Mouse (Mus musculus) frontal cortex, adult 2 months (tissue): Measurements from ENCODE around the gene Gm17545. TPM values are rescaled to one million over a fixed set of nuclear protein-coding genes. Genes with fewer than 3 reads are reported as not detected.
"Not testable (repeated sequence)": the region's sequence is repeated elsewhere in the genome, so short reads cannot be mapped to it uniquely, and the experiment has no call there.

Experiments
- DNase-seq, 2 experiments: peaks; one replicate each; pipeline ENCODE4 v3.0.0; 2022; ENCODE audit warnings: low spot score in 1 of 2; ENCODE audit errors: extremely low spot score in 1 of 2
- polyA plus RNA-seq: library from polyadenylated mRNA; depleted of rRNA; stranded (reverse); fragments of >200 nt; gene quantifications from 2 replicates; pipeline ENCODE4 v1.2.3, GENCODE M21; 2012; rRNA removed

Gm17545 gene
- not detected in 2 replicates for polyA plus RNA-seq

DNA sequence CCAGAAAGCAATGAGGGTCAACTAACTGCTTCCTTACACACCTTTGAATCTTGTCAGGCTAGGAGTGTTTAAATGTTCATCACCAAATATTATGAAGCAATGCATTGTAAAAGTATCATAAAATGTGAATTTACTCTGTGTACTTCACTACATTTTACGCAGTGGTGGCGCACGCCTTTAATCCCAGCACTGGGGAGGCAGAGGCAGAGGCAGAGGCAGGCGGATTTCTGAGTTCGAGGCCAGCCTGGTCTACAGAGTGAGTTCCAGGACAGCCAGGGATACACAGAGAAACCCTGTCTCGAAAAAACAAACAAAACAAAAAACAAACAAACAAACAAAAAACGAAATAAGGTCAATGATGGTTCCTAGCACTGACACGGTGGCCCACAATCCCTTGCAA lies at the start of gene Gm17545:
Gm17545 (plus strand) TSS at position 301 of the 400 bp plus-strand sequence.
- not testable (repeated sequence) for DNase-seq

DNA sequence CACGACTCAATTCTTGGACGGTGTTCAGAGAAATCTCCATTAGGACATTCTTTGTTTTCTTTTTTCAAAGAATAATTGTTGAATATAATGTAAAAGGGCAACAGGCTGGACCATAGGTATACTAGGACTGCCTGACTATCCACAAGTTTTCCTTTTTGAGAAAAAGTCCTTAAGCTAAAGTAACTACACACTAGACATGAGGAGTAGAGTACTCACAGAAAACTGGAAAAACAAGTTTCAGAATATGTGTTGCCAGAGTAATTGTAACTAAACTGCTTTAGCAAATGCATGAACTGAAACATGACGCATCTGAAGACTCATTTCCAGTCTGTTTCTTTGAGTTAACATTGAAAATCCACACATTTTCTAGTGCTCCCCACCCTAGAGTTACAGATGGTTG lies 48.7 kb upstream of the Gm17545 start:
- no peak for DNase-seq

DNA sequence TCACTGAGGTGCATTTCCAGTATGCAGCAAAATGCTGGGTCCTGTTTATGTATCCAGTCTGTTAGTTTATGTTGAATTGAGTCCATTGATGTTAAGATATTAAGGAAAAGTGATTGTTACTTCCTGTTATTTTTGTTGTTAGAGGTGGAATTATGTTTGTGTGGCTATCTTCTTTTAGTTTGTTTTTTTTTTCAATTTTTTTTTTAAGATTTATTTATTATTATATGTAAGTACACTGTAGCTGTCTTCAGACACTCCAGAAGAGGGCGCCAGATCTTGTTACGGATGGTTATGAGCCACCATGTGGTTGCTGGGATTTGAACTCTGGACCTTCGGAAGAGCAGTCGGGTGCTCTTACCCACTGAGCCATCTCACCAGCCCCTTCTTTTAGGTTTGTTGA lies 46.5 kb upstream of the Gm17545 start:
- not testable (repeated sequence) for DNase-seq

DNA sequence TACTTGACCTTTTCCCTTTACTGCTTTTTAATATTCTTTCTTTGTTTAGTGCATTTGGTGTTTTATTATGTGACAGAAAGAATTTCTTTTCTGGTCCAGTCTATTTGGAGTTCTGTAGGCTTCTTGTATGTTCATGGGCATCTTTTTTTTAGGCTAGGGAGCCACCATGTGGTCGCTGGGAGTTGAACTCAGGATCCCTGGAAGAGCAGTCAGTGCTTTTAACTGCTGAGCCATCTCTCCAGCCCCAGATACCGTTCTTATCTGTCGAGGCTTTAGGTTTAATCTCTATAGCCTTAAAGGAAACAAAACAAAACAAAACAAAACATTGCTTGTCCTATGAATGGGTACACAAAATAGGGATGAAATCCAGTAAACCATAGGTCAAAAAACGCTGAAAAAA lies 45.7 kb upstream of the Gm17545 start:
- not testable (repeated sequence) for DNase-seq

DNA sequence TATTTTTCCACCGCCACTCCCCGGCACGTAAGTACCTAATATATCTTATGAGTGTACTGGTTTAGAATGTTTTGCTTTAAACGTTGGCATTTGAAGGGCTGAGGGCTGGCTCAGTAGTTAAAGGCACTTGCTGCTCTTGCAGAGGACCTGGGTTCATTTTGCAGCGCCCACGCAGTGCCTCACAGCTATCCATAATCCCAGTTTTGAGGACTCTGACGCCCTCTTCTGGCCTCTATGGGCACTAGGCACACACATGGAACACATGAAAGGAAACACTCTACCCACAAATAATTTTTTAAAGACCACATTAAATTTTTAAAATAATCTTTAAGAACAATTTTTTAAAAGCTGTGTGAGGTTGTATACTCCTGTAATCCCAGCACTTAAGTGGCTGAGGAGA lies 44.6 kb upstream of the Gm17545 start:
- no peak for DNase-seq

DNA sequence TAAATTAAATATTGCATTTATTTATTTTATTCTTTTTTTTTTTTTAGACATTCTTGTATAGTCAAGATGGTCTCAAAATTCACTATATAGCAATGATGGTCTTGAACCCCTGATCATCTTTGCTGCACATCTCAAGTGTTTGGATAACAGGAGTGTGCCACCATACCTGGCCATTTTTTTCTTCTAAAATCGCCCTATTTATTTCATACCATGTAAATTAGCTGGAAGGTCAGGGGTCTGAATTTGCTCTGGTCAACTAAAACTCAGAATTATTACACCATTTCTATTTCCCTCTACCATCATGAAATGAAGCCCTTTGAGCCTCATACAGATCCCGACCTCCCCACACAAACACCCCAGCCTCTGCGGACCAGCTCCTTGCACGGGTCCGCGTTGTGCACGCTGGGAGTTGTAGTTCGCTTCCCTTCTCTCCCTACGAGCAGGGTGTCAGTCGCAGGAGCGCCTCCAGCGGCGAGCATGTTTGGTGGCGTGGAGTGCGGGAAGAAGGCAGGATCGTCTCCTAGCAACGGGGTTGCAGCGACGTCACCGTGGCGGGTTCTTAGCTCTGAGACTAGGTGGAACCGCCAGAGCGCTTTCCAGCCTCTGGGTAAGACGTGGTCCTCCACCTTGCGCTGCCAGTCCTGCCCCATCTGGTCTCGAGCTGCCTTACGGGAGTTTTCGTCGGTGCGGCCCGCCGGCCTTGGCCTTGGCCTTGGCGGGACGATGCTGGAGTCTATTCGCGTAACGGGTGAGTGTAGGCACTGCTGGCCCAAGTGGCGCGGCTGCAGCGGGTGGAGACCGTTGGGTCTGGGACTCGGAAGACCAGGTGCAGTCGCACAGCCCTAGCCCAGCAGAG lies 42.9 kb upstream of the Gm17545 start, which contains the start of gene 9530077C05Rik:
9530077C05Rik (plus strand) TSS at position 512 of the 856 bp plus-strand sequence.
- DNase-seq: peak; percentile 98 to 99

DNA sequence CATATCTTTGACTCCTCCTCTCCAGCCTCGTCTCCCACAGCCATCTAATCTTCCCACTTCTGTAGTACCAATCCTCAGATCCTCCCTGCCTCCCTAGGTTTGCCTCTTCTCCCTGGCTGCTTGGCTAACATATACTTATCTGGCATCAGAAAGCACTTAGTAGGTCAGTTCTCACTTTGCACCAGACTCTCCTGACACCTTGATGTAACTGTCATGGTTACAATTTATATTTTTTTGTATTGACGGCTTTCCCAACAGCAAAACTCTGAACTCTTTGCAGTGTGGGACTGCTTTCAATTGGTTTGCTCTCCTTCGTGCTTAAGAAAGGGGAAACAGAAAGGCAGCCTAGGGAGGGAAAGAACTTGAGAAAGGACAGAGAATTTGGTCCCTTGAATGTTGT lies 37.9 kb upstream of the Gm17545 start:
- DNase-seq: no peak

DNA sequence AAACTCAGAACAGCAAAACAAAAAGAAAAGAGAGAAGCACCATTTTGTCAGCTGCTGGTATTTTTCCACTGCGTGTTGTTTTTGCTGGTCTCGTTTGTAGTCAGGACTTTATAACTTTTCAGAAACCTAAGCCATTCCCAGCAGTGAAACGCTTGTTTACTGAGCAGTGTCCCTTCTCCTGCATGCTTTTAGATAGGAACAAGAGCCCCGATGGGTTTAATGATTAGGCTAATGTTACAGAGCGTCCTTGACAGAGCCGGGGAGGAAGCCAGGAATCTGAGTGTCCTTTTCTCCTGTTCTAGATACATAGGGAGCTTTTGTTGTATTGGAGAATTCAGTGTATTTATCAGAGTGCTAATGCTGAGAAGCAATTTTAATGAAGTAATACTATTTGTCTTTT lies 36.5 kb upstream of the Gm17545 start:
- no peak for DNase-seq

DNA sequence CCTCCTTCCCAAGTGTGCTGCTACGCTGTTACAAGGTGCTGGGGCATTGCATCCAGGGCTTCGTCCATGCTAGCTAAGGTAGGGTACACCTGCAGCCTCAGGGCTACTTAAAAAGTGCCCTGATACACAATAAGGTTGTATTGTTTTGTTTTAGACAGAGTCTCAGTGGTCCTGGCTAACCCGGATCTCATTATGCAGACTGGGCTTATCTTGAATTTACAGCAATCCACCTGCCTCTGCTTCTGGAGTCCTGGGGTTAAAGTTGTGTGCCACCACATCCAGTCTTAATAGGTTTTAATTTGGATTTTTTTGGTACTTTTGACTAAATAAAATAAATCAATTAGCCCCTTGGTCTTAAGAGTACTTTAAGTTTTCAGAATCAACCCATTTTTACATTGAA lies 34.2 kb upstream of the Gm17545 start:
- DNase-seq: no peak

DNA sequence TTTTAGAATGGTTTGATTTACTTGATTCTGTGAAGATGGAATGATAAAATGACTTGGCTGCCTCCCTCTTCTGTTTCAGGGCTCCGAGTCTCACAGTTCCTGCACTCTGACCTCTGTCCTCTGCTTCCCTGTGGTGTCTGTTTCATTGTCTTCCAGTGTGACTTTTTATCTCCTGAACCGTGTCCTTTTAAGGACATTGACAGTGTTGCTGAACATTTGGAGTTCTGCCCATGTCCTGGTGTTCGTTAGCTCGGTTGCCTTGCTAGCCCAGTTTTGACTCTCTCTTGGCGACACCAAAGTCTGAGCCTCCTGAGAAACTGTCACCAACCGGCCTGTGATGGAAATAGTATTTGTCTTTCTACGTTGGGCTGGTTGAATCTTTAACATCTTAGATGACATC lies 33.6 kb upstream of the Gm17545 start:
- DNase-seq: no peak

DNA sequence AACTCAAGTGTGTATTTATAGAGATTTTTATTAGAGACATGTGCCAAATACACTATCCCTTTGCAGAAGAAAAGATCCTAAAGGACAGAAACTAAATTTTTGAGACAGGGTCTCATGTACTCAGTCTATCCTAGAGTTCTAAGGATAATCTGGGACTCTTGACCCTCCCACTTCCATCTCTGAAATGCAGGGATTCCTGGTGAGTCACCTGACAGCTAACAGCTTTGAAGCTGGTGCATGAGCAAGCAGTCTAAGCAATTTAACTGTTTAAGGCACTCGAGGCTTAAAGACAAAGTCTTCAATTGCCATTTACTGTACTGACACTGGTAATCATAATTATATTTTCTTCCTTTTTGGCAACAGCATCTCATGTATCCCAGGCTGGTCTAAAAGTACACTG lies 31.5 kb upstream of the Gm17545 start:
- no peak for DNase-seq

DNA sequence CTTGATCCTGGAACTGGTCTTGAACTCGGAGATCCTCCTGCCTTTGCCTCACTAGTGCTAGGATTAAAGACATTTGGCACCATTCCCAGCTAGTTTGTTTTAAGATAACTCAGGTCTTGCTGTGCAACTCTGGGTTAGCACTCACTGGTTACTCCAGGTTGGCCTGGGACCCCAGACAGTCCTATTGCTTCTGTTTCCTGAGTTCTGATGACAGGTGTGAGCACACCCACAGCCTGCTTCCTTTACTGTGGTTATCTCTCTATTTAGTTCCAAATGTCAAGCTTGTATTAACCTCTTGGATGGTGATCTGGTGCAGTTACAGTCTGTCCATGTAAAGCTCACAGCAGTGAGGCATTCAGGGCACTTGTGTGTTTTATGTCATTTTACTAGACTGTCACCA lies 30.6 kb upstream of the Gm17545 start:
- no peak for DNase-seq

DNA sequence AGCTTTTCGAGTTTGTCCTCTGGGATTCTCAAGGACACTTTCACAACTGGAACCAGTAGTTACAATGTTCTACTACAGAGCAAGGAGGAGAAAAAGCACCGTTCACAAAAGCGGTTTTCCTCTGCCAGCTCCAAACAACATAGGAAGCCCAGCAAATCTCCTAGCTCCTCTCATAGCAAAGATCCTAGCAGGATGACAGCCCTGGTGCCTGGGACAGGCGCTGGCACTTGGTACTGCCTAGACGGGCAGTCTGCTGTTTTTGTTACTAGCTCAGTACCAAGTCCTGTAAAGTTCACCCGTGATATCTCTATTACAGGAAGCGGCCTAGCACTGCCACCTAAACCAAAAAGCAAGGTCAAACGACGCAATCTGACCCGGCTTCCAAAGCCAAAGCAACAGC lies 29.9 kb upstream of the Gm17545 start:
- DNase-seq: no peak

DNA sequence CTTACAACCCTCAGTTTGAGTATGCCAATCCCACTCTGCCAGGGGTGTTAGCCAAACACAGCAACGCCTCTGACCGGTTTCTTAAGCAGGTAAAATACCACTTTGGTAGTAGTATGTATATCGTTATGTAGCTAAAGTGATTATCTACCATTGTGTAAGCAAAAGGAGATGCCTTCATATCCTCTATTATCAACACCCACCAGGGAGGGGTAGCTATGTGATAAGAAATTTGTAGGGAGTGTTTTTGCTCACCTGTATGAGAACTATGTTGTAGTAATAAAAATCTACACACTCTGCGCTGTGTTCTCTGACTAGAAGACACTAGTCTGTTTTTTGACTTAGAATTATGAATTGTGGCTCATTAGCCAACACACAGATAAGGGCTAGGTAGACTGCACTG lies 29.4 kb upstream of the Gm17545 start:
- DNase-seq: no peak

DNA sequence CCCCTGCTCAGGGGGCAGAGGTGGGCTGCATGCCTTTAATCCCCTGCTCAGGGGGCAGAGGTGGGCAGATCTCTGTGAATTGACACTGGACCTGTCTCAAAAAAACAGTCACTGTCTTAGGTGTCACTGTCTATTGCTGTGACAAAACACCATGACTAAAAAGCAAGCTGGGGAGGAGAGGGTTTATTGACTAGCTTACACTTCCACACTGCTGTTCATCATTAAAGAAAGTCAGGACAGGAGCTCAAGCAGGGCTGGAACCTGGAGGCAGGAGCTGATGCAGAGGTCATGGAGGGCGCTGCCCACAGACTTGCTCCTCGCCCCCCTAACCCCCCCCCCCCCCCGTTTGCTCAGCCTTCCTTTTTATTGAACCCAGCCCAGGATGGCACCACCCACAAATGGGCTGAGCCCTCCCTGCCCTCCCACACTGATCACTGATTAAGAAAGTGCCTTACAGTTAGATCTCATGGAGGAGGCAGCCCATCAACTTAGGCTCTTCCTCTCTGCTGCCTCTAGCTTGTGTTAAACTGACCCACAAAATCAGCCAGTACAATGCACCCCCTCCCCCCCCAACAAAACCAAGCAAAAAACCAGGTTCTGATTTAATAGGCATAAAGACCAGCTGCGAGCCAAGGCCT lies 25.9 kb upstream of the Gm17545 start:
- DNase-seq: no peak

DNA sequence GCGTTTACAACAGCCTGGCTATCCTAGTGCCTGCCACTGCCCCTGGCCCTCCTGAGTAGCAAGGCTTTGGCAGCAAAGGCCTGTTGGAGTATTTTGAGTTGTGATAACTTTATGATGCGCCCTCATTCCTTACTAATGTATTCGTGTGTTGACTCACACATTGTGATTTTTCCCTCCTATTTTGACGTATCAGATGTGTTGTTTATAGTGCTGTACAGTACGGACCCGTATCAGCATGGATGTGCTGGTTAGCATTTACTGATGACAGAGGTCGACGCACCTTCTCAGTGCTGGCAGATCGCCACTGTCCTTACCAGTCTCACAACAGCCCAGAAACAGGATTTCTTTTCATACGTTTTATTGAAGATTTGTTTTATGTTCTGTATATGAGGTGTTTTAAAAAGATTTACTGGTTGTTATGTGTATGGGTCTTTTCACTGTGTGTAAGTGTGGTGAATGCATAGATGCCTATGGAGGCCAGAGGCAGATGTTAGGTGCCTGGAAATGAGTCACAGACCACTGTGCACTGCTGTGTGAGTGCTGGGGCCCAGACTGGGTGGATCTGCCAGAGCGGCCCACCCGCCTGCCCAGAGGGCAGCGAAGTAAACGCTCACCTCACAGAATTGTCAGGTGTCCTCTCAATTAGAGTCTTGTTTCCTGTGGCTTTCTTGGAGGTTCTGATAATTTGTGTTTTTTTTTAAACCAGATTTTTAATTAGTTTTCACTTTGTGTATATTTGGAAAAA lies 25.3 kb upstream of the Gm17545 start:
- no peak for DNase-seq

DNA sequence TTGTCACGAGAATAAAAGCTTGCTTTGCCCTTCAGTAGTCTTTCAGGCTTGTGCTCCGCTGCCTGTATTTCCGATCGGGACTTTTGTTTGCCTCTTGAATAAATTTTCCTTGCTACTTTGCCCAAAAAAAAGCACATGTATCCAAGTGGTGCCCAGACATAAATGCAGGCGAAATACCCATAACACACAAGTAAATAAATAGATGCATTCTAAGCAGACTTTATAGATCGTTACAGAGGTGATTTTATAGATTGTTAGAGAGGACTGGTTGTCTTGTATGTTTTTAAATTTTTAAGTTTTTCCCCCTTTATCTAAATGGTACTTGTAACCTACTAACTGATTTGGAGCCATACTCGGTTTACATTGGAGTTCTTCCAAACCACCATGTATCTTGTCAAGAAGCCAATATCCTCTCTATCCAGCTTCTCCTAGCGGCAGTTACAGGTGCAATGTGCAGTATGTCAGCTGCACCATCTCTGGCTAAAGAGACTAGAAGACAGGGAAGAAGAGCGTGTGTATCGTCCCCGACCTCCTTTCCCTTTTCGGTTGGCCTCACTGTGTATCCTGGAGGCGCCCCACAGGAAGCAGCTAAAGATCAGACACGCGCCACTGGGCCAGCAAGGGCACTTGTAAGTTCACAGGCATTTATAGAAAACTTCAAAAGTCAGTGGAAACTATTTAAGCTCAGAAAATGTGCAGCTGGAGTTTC lies 24.4 kb upstream of the Gm17545 start:
- DNase-seq: no peak

DNA sequence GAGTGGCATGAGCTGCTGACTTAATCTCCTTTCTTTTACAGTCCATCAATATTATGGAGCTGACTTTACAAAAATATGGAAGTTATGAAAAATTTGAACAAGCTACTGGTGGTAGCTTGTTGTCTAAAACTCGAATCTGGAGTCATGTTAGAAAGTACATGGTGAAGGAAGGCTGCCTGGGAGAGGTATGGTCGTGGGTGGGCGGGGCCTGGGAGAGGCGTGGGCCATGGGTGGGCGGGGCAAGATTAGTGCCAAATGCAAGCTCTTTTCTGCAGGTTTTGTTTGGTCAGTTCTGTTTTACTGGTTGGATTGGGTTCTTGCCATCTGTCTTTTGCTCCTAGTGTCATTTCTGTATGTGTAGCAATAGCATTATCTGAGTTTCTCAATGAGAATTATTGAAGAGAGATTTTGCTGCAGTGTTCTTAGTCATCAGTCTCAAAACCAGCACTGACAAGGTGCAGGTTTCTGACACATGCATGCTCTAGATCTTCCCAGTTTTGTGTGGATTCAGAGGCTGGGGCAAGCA lies 23.7 kb upstream of the Gm17545 start:
- no peak for DNase-seq

DNA sequence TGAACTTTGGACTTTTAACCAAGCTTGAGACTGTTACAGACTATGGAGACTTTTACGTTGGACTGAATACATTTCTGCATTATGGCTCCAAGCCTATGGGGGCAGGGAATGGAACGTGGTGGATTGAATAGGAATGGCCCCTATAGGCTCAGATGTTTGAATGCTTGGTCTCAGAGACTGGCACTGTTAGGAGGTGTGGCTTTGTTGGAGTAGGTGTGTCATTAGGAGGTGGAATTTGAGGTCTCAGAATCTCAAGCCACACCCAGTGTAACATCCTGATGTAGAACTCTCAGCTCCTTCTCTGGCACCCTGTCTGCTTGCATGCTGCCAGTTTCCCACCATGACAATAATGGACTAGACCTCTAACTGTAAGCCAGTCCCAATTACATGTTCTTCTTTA lies 20.9 kb upstream of the Gm17545 start:
- no peak for DNase-seq

DNA sequence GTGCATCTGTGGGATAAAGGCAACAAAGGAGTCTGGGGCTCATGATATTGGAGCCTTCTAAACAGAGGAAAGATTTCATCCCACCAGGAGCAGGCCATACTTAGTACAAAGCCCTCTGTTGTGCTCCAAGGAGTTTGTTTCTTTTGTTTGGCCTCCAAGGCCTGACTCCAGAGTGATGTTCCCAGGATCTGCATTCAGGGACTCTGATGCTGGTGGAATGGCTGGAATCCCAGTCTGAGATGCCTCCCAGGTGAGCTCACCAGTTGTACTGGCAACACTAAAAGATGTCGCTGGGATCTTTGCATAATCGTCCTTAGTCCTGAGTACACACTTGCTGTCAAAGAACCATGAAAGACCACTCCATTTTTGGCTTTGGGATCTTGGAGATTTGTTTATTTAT lies 20.0 kb upstream of the Gm17545 start:
- no peak for DNase-seq

DNA sequence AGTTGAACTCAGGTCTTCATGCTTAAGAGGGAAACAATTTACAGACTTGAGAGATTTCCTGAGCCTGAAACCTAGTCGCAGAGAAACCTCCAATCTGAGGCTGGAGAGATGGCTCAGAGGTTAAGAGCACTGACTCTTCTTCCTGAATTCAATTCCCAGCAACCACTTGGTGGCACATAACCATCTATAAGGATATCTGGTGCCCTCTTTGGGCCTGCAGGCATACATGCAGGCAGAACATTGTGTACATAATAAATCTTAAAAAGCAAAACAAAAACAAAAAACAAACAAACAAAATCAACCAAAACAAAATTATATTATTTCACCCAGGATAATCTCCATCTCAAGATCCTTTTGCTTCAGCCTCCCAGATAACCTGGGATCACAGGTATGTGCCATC lies 15.3 kb upstream of the Gm17545 start:
- no peak for DNase-seq
